In the genomic region with DNA sequence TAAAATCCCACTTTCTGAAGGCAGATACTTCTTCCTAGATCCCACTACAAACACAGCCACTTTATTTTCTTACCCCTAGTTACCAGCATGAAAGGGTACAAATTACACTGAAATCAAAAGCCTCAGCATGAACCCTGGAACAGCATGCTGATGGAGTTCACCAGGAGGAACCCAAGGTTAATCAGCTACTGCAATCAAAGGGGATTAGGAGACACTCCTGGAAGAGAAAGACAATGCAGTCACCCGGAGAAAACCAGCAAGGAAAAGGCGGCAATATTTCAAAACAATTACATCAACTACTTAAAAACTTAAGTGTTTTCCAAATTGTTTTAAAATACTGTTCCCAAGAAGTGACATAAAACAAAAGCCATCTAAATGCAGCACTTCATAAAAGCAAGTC, we compare ENCODE assay signal across 29 mouse cellular contexts. TPM values are rescaled to one million over a fixed set of nuclear protein-coding genes. Genes with fewer than 3 reads are reported as not detected.
DNase-seq lines count a peak whose midpoint lies in the region; ATAC-seq and TF ChIP-seq lines count a peak whose summit lies in the region.
"Had no signal": no experiment of that assay in that cellular context is flagged by ENCODE, and none has a peak within 500 bp of the region (broad histone marks: within the 10 kb centered on the region; RNA-seq: fewer than 3 reads in every experiment).

No protein-coding gene starts in this region.

- ATAC-seq in kidney, embryonic 16.5 days (ENCODE audit: low FRiP score, low TSS enrichment) = no peak
- no peak for ATAC-seq in midbrain, embryonic 11.5 days (ENCODE audit: low FRiP score)
- no peak for ATAC-seq in midbrain, embryonic 16.5 days
- ATAC-seq: activated CD4-positive, CD25-positive, alpha-beta regulatory T cell, adult 4 months; CD4-positive, CD25-positive, alpha-beta regulatory T cell, adult 4 months; forebrain, embryonic 14.5 days; forebrain, embryonic 16.5 days; Patski had no signal

- no peak for TF ChIP-seq CTCF in kidney, adult 2 months (conservative IDR thresholded peaks at IDR 0.05; ENCODE audit: insufficient read depth, insufficient read length, low read depth, low read length)

- no peak overlapping the region for H3K9ac ChIP-seq in kidney, embryonic 16.5 days (replicated peaks; ENCODE audit: low read length)
- H3K9ac ChIP-seq in midbrain, embryonic 11.5 days (ENCODE audit: low read length) = no peak overlapping the region
- no peak overlapping the region for H3K9ac ChIP-seq in midbrain, embryonic 16.5 days (ENCODE audit: low read depth, low read length)
- H3K9ac ChIP-seq: embryonic facial prominence, embryonic 13.5 days; embryonic facial prominence, embryonic 15.5 days; forebrain, embryonic 12.5 days had no signal

- H3K36me3 ChIP-seq in kidney, adult 2 months (ENCODE audit: control insufficient read depth, insufficient read depth, low read length) = no peaks in the 10 kb centered on the region
- no peaks in the 10 kb centered on the region for H3K36me3 ChIP-seq in kidney, embryonic 16.5 days (ENCODE audit: insufficient read depth, low read length)
- H3K36me3 ChIP-seq in midbrain, embryonic 11.5 days (ENCODE audit: control insufficient read depth, insufficient read depth, low read length) = no peaks in the 10 kb centered on the region
- no peaks in the 10 kb centered on the region for H3K36me3 ChIP-seq in midbrain, embryonic 16.5 days (ENCODE audit: control insufficient read depth, insufficient read depth, low read length)
- H3K36me3 ChIP-seq: forebrain, embryonic 12.5 days had no signal

- H3K9me3 ChIP-seq in kidney, embryonic 16.5 days (ENCODE audit: low read length) = no peaks in the 10 kb centered on the region
- H3K9me3 ChIP-seq in midbrain, embryonic 11.5 days (ENCODE audit: control insufficient read depth, low read length) = no peaks in the 10 kb centered on the region
- no peaks in the 10 kb centered on the region for H3K9me3 ChIP-seq in midbrain, embryonic 16.5 days (replicated peaks; ENCODE audit: control insufficient read depth, low read length, poor library complexity, severe bottlenecking)
- H3K9me3 ChIP-seq: embryonic facial prominence, embryonic 13.5 days; embryonic facial prominence, embryonic 15.5 days; forebrain, embryonic 10.5 days; forebrain, embryonic 12.5 days; G1E had no signal

- no peak overlapping the region for H3K4me3 ChIP-seq in kidney, adult 2 months (ENCODE audit: insufficient read depth, low read depth, low read length)
- H3K4me3 ChIP-seq in kidney, embryonic 16.5 days (ENCODE audit: low read length) = no peak overlapping the region
- H3K4me3 ChIP-seq in midbrain, embryonic 11.5 days (ENCODE audit: low read depth, low read length) = no peak overlapping the region
- no peak overlapping the region for H3K4me3 ChIP-seq in midbrain, embryonic 16.5 days (ENCODE audit: low read depth, low read length)
- H3K4me3 ChIP-seq: embryonic facial prominence, embryonic 13.5 days; embryonic facial prominence, embryonic 15.5 days; erythroblast, embryonic 14.5 days; forebrain, embryonic 10.5 days; forebrain, embryonic 12.5 days had no signal

- no peak overlapping the region for H3K4me2 ChIP-seq in kidney, embryonic 16.5 days (replicated peaks; ENCODE audit: low read depth, low read length)
- H3K4me2 ChIP-seq in midbrain, embryonic 11.5 days = no peak overlapping the region
- H3K4me2 ChIP-seq in midbrain, embryonic 16.5 days (ENCODE audit: low read length) = no peak overlapping the region
- H3K4me2 ChIP-seq: embryonic facial prominence, embryonic 13.5 days; embryonic facial prominence, embryonic 15.5 days; forebrain, embryonic 12.5 days had no signal

- TF ChIP-seq POLR2A in kidney, adult 2 months (IDR thresholded peaks at IDR 0.05; ENCODE audit: low read depth, low read length) = no peak

- no peak overlapping the region for H3K27ac ChIP-seq in kidney, adult 2 months (ENCODE audit: insufficient read depth, low read depth, low read length)
- H3K27ac ChIP-seq in kidney, embryonic 16.5 days (ENCODE audit: low read length) = no peak overlapping the region
- no peak overlapping the region for H3K27ac ChIP-seq in midbrain, embryonic 11.5 days (ENCODE audit: low read depth, low read length)
- no peak overlapping the region for H3K27ac ChIP-seq in midbrain, embryonic 16.5 days (ENCODE audit: low read length)
- H3K27ac ChIP-seq: embryonic facial prominence, embryonic 13.5 days; embryonic facial prominence, embryonic 15.5 days; forebrain, embryonic 10.5 days; forebrain, embryonic 12.5 days had no signal

- H3K27me3 ChIP-seq in kidney, adult 2 months (replicated peaks; ENCODE audit: control insufficient read depth, insufficient read depth, low read length) = no peaks in the 10 kb centered on the region
- no peaks in the 10 kb centered on the region for H3K27me3 ChIP-seq in kidney, embryonic 16.5 days (ENCODE audit: insufficient read depth, low read length)
- no peaks in the 10 kb centered on the region for H3K27me3 ChIP-seq in midbrain, embryonic 11.5 days (ENCODE audit: control insufficient read depth, insufficient read depth, low read length)
- no peaks in the 10 kb centered on the region for H3K27me3 ChIP-seq in midbrain, embryonic 16.5 days (ENCODE audit: control insufficient read depth, insufficient read depth, low read depth, low read length)
- H3K27me3 ChIP-seq: CH12.LX; embryonic facial prominence, embryonic 13.5 days; embryonic facial prominence, embryonic 15.5 days; forebrain, embryonic 12.5 days; Patski had no signal

- peaks cover 34% of the 10 kb centered on the region for H3K4me1 ChIP-seq in kidney, adult 2 months (ENCODE audit: control insufficient read depth, insufficient read depth, low read length)
- peaks cover 28% of the 10 kb centered on the region for H3K4me1 ChIP-seq in kidney, embryonic 16.5 days (ENCODE audit: insufficient read depth, low read length)
- peaks cover 13% of the 10 kb centered on the region for H3K4me1 ChIP-seq in midbrain, embryonic 11.5 days (ENCODE audit: control insufficient read depth, insufficient read depth, low read length)
- H3K4me1 ChIP-seq in midbrain, embryonic 16.5 days (ENCODE audit: control insufficient read depth, insufficient read depth, low read length) = peaks cover 18% of the 10 kb centered on the region

- 16% methylated on average over 2 of the region's 2 CpGs for WGBS in kidney, adult 2 months
- 32% methylated on average over 2 of the region's 2 CpGs for WGBS in kidney, embryonic 16.5 days
- WGBS in midbrain, embryonic 11.5 days = 4% methylated on average over 2 of the region's 2 CpGs
- WGBS in midbrain, embryonic 16.5 days = 10% methylated on average over 2 of the region's 2 CpGs

- peak; percentile 66 for DNase-seq in kidney, adult 2 months
- no peak for DNase-seq in kidney, adult 11 months
- peak; percentile 67 for DNase-seq in kidney, adult 9 months
- DNase-seq in midbrain, embryonic 11.5 days (ENCODE audit: low spot score, missing footprints) = peak; percentile 78
- DNase-seq: adrenal gland, adult 8-10 months; adrenal gland, postnatal 14 days; adrenal gland, postnatal 36 days; B cell, adult 2 months; cerebellum, adult 11 months; cerebellum, adult 18-20 months; cerebellum, adult 8-10 months; cerebellum, adult 9-11 months; cerebellum, postnatal 14 days; cerebellum, postnatal 36 days; embryo, embryonic 11 days had no signal

RNA-seq across cellular contexts. Expression of gene Pias1, which starts 11.9 kb away (rescaled TPM):
- polyA plus RNA-seq in kidney, adult 2 months (2012; rRNA removed) = 24.8 and 26.7 TPM in 2 replicates
- polyA plus RNA-seq in kidney, embryonic 16.5 days (2015; fragmentation: Nextera tagmentation; extraction: Ambion mirVana) = 58.2 and 63.7 TPM in 2 replicates
- 73.3 and 74.5 TPM in 2 replicates for polyA plus RNA-seq in midbrain, embryonic 11.5 days (2014; fragmentation: Nextera tagmentation; extraction: Ambion mirVana)
- 61.0 and 62.5 TPM in 2 replicates for polyA plus RNA-seq in midbrain, embryonic 16.5 days (2015; fragmentation: Nextera tagmentation; extraction: Ambion mirVana)
